8 mouse cellular contexts compared by ENCODE assay signal in genomic region chrX:157612894-157613293, GRCm38 (mm10). TPM values are rescaled to one million over a fixed set of nuclear protein-coding genes. Genes with fewer than 3 reads are reported as not detected.
DNase-seq lines count a peak whose midpoint lies in the region; ATAC-seq and TF ChIP-seq lines count a peak whose summit lies in the region.

No protein-coding gene starts in this region.

- H3K4me3 ChIP-seq in heart, embryonic 11.5 days (ENCODE audit: low read depth, low read length) = peak overlapping the region; percentile 23
- peak overlapping the region; percentile 48 for H3K4me3 ChIP-seq in E14TG2a.4 (replicated peaks; ENCODE audit: low read length)
- peak overlapping the region; percentile 20 for H3K4me3 ChIP-seq in embryonic facial prominence, embryonic 12.5 days
- 0 out of 2 replicates have a peak overlapping the region, but pooled peaks have one; percentile 5 for H3K4me3 ChIP-seq in intestine, embryonic 16.5 days (ENCODE audit: low read length)
- H3K4me3 ChIP-seq in midbrain, embryonic 16.5 days (ENCODE audit: low read depth, low read length) = no peak overlapping the region

- H3K9ac ChIP-seq in heart, embryonic 11.5 days (ENCODE audit: low read depth, low read length) = peak overlapping the region; percentile 28; the same call in 1 of the 2 replicates
- H3K9ac ChIP-seq in embryonic facial prominence, embryonic 12.5 days = no peak overlapping the region
- H3K9ac ChIP-seq in intestine, embryonic 16.5 days (ENCODE audit: low read depth, low read length) = no peak overlapping the region
- H3K9ac ChIP-seq in midbrain, embryonic 16.5 days (ENCODE audit: low read depth, low read length) = no peak overlapping the region

- H3K9me3 ChIP-seq in heart, embryonic 11.5 days (replicated peaks; ENCODE audit: control insufficient read depth, low read length) = no peaks in the 10 kb centered on the region
- peaks cover 10% of the 10 kb centered on the region for H3K9me3 ChIP-seq in E14TG2a.4 (ENCODE audit: low read length)
- H3K9me3 ChIP-seq in embryonic facial prominence, embryonic 12.5 days = no peaks in the 10 kb centered on the region
- no peaks in the 10 kb centered on the region for H3K9me3 ChIP-seq in intestine, embryonic 16.5 days (ENCODE audit: control insufficient read depth, low read length)
- H3K9me3 ChIP-seq in midbrain, embryonic 16.5 days (replicated peaks; ENCODE audit: control insufficient read depth, low read length, poor library complexity, severe bottlenecking) = no peaks in the 10 kb centered on the region

- TF ChIP-seq CTCF in E14TG2a.4 (conservative IDR thresholded peaks at IDR 0.05; ENCODE audit: low read length) = no peak

- no peaks in the 10 kb centered on the region for H3K27me3 ChIP-seq in heart, embryonic 11.5 days (ENCODE audit: control insufficient read depth, insufficient read depth, low read length)
- H3K27me3 ChIP-seq in E14TG2a.4 (ENCODE audit: insufficient read depth, low read length) = no peaks in the 10 kb centered on the region
- no peaks in the 10 kb centered on the region for H3K27me3 ChIP-seq in embryonic facial prominence, embryonic 12.5 days
- no peaks in the 10 kb centered on the region for H3K27me3 ChIP-seq in intestine, embryonic 16.5 days (replicated peaks; ENCODE audit: control insufficient read depth, insufficient read depth, low read length)
- H3K27me3 ChIP-seq in midbrain, embryonic 16.5 days (ENCODE audit: control insufficient read depth, insufficient read depth, low read depth, low read length) = no peaks in the 10 kb centered on the region

- no peak for DNase-seq in heart, adult 8-10 months (ENCODE audit: low spot score)
- no peak for DNase-seq in gastrocnemius, postnatal 25 days

- WGBS in heart, embryonic 11.5 days (ENCODE audit: insufficient replicate concordance) = 26% methylated on average over 32 of the region's 32 CpGs
- 30% methylated on average over 32 of the region's 32 CpGs for WGBS in embryonic facial prominence, embryonic 12.5 days
- WGBS in intestine, embryonic 16.5 days = 31% methylated on average over 32 of the region's 32 CpGs
- 19% methylated on average over 32 of the region's 32 CpGs for WGBS in midbrain, embryonic 16.5 days

- H3K4me2 ChIP-seq in heart, embryonic 11.5 days = peak overlapping the region; percentile 57
- H3K4me2 ChIP-seq in embryonic facial prominence, embryonic 12.5 days (replicated peaks) = peak overlapping the region; percentile 46
- H3K4me2 ChIP-seq in intestine, embryonic 16.5 days (ENCODE audit: low read depth, low read length) = peak overlapping the region; percentile 48
- H3K4me2 ChIP-seq in midbrain, embryonic 16.5 days (ENCODE audit: low read length) = peak overlapping the region; percentile 41

- H3K36me3 ChIP-seq in heart, embryonic 11.5 days (ENCODE audit: control insufficient read depth, insufficient read depth, low read length) = no peaks in the 10 kb centered on the region
- no peaks in the 10 kb centered on the region for H3K36me3 ChIP-seq in E14TG2a.4 (ENCODE audit: insufficient read depth, low read length)
- no peaks in the 10 kb centered on the region for H3K36me3 ChIP-seq in embryonic facial prominence, embryonic 12.5 days
- H3K36me3 ChIP-seq in intestine, embryonic 16.5 days (ENCODE audit: control insufficient read depth, insufficient read depth, low read length) = no peaks in the 10 kb centered on the region
- H3K36me3 ChIP-seq in midbrain, embryonic 16.5 days (ENCODE audit: control insufficient read depth, insufficient read depth, low read length) = no peaks in the 10 kb centered on the region

- H3K27ac ChIP-seq in heart, embryonic 11.5 days (ENCODE audit: low read depth, low read length) = no peak overlapping the region
- H3K27ac ChIP-seq in embryonic facial prominence, embryonic 12.5 days = no peak overlapping the region
- no peak overlapping the region for H3K27ac ChIP-seq in intestine, embryonic 16.5 days (ENCODE audit: low read length)
- no peak overlapping the region for H3K27ac ChIP-seq in midbrain, embryonic 16.5 days (ENCODE audit: low read length)

- ATAC-seq in heart, embryonic 11.5 days (replicated peaks; ENCODE audit: insufficient number of reproducible peaks, low FRiP score, low TSS enrichment) = no peak
- ATAC-seq in embryonic facial prominence, embryonic 12.5 days (ENCODE audit: insufficient number of reproducible peaks, insufficient read depth, low FRiP score, low TSS enrichment) = no peak
- ATAC-seq in intestine, embryonic 16.5 days = peak; percentile 94
- no peak for ATAC-seq in midbrain, embryonic 16.5 days
- no peak for ATAC-seq in activated CD4-positive, CD25-positive, alpha-beta regulatory T cell, adult 4 months

- H3K4me1 ChIP-seq in heart, embryonic 11.5 days (ENCODE audit: control insufficient read depth, insufficient read depth, low read length) = no peaks in the 10 kb centered on the region
- peaks cover 16% of the 10 kb centered on the region for H3K4me1 ChIP-seq in E14TG2a.4 (replicated peaks; ENCODE audit: low read depth, low read length)
- no peaks in the 10 kb centered on the region for H3K4me1 ChIP-seq in embryonic facial prominence, embryonic 12.5 days
- H3K4me1 ChIP-seq in intestine, embryonic 16.5 days (ENCODE audit: control insufficient read depth, insufficient read depth, low read length) = no peaks in the 10 kb centered on the region
- H3K4me1 ChIP-seq in midbrain, embryonic 16.5 days (ENCODE audit: control insufficient read depth, insufficient read depth, low read length) = no peaks in the 10 kb centered on the region

RNA-seq across cellular contexts. Expression of gene Mbtps2, which starts 14.4 kb away (rescaled TPM):
- 14.9 and 16.4 TPM in 2 replicates for polyA plus RNA-seq in heart, embryonic 11.5 days (2014; fragmentation: Nextera tagmentation; extraction: Ambion mirVana)
- 10 to 100 TPM; 11.9 to 16.0 (median 14.7) TPM for total RNA-seq in heart, adult 8-10 months (2022)
- 25.5 and 27.1 TPM in 2 replicates for polyA plus RNA-seq in embryonic facial prominence, embryonic 12.5 days (2016; fragmentation: Nextera tagmentation; extraction: Ambion mirVana)
- 16.8 and 17.9 TPM in 2 replicates for polyA plus RNA-seq in intestine, embryonic 16.5 days (2015; fragmentation: Nextera tagmentation; extraction: Ambion mirVana)
- polyA plus RNA-seq in midbrain, embryonic 16.5 days (2015; fragmentation: Nextera tagmentation; extraction: Ambion mirVana) = 32.5 and 33.4 TPM in 2 replicates
- polyA plus RNA-seq in activated CD4-positive, CD25-positive, alpha-beta regulatory T cell, adult 4 months (2017; shearing (Covaris generic)) = 10 to 100 TPM; 14.5 to 15.1 TPM
- 10 to 100 TPM; 11.4 to 12.8 TPM for total RNA-seq in gastrocnemius, postnatal 25 days (2021)

RNA-seq across cellular contexts. Expression of gene Yy2, which starts 44.1 kb away (rescaled TPM):
- polyA plus RNA-seq in heart, embryonic 11.5 days (2014; fragmentation: Nextera tagmentation; extraction: Ambion mirVana) = 3.5 and 5.0 TPM in 2 replicates
- total RNA-seq in heart, adult 8-10 months (2022) = 1 to 10 TPM in 1 of 4 experiments, under 1 TPM in 2, not detected in 1; 0.44 to 1.5 (median 0.50) TPM
- 4.1 and 5.2 TPM in 2 replicates for polyA plus RNA-seq in embryonic facial prominence, embryonic 12.5 days (2016; fragmentation: Nextera tagmentation; extraction: Ambion mirVana)
- 1.7 and 3.3 TPM in 2 replicates for polyA plus RNA-seq in intestine, embryonic 16.5 days (2015; fragmentation: Nextera tagmentation; extraction: Ambion mirVana)
- polyA plus RNA-seq in midbrain, embryonic 16.5 days (2015; fragmentation: Nextera tagmentation; extraction: Ambion mirVana) = 1.6 and 2.6 TPM in 2 replicates
- polyA plus RNA-seq in activated CD4-positive, CD25-positive, alpha-beta regulatory T cell, adult 4 months (2017; shearing (Covaris generic)) = 1 to 10 TPM; 4.3 to 4.7 TPM
- total RNA-seq in gastrocnemius, postnatal 25 days (2021) = under 1 TPM; 0.38 to 0.79 TPM
